Mouse (Mus musculus): ENCODE measurements around the gene Gtf2h2. TPM values are rescaled to one million over a fixed set of nuclear protein-coding genes. Genes with fewer than 3 reads are reported as not detected.
A peak's percentile ranks its signal among the peaks of the same experiment; 100 is the strongest.
"Not testable (repeated sequence)": the region's sequence is repeated elsewhere in the genome, so short reads cannot be mapped to it uniquely, and the experiment has no call there.

Gene Gtf2h2
- total RNA-seq, 2 experiments from 2014 or later = 20.7 to 22.4 TPM

DNA sequence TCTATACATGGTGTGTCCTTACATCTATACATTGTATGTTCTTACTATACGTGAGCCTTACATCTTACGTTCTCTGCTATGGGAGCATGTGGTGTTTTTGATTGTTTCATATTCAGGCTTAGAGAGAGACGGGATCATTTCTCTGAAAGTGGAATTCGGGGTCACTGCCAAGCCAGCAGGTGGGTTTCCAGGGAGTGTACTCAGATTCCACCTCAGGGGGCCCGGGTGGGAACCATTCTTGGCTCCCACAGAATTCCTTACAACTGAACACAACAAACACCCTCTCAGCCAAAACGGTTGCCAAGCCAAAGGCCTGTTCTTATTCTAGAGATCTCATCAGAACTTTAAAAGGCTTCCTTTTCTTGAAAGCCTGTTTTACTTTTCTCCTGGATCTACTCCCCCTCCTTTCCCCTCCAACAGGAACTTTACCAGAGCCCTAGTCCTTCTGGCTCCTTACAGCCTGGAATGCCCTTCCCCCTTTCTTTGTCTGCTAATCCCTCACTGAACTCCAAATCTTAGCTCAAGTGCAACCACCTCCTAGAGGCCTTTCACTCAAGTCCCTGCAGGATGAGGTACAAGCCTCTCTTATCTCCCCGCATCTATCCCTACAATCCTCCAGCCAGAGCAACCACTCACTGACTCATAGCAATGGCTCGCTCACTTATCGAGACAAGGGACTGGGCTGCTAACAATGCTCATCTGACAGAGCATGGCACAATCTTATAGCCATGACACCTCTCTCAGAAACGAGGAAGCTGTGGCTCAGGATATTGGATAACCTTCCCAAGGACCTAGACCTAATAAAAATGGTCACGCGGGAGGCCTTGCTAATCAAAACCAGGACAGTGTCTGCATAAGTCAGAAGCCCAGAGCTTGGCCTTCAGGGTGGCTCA, 24.1 kb upstream of the Gtf2h2 start:
- no peak for DNase-seq
- intact Hi-C loops (cut with DNase I) = no loop called here
- no peak overlapping the region for H3K4me3 ChIP-seq
- no peak overlapping the region for H3K27ac ChIP-seq
- TF ChIP-seq CTCF (IDR thresholded peaks at IDR 0.05) = no peak

DNA sequence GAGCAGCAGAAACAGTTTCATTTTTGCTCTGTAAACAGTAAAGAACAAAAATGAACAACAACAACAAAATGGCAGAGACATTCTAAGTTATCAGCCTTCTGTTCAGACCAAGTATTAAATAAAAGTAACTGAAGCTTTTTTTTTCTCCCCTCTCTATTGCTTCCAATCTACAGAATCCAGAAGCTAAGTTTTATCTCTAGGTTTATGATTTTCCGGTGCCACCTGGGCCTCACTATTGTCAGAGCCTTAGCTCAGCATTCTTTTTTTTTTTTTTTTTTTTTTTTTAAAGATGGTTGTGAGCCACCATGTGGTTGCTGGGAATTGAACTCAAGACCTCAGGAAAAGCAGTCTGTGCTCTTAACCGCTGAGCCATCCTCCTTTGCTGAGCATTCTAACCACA, 20.4 kb upstream of the Gtf2h2 start:
- intact Hi-C loops (cut with DNase I) = no loop called here

DNA sequence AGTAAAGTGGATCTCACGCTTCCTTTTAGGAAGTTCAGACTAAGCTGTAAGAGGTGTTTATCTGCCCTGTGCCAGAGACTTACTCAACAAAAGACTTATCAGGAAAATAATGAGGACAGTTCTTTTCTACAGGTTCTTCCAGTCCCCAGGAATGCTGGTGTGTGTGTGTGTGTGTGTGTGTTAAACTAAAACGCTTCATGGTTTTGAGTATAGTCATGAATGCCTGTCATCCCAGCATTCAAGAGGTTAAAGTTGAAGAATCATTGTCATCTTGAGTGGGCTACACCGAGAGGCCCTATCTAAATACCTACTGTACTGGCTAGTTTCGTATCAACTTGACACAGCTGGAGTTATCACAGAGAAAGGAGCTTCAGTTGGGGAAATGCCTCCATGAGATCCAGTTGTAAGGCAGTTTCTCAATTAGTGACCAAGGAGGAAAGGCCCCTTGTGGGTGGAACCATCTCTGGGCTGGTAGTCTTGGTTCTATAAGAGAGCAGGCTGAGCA, 19.5 kb upstream of the Gtf2h2 start:
- no peak for DNase-seq
- intact Hi-C loops (cut with DNase I) = no loop called here
- Histone ChIP-seq H3K4me3 (no peak overlapping the region), H3K27ac (no peak overlapping the region)
- TF ChIP-seq CTCF (IDR thresholded peaks at IDR 0.05) = no peak

More for the DNA sequence above, 20.4 kb upstream of the Gtf2h2 start:
- Histone ChIP-seq H3K27ac (no peak overlapping the region), H3K4me3 (no peak overlapping the region)
- TF ChIP-seq CTCF (IDR thresholded peaks at IDR 0.05) = no peak
- no peak for DNase-seq

DNA sequence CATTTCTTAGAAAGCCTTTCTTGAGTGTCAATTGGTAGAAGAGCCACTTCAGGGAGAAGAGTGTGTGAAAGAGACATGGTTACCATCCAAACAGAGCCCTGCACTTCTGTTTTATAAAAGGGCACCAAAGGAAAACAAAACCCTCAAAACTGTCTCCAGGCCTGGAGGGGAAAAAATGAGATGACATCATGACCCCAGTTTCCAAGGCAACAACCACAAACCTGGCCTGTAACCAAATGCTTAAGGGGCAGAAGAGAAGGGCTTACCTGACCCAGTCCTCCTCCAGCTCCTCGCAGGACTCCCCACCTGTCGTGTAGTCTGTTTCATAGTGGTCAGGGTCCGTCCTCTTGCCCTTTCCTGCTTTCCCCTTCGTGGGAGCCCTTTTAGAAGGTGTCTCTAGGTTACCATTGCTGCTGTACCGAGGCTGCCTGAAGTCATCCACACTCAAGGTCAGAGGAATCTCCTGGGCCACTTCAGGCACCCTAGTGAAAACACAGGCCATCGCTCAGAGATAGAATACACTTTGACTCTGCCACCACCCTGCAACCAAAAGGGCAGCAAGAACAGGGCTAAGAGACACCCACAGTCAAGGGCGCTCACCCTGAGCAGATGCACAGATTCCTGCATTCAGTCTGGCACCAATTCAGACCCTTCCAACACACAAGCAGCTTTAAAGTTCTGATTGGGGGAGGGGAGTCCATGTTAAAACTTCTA, 18.9 kb upstream of the Gtf2h2 start:
- no peak overlapping the region for H3K4me3 ChIP-seq
- no peak for DNase-seq
- H3K27ac ChIP-seq = no peak overlapping the region
- TF ChIP-seq CTCF (IDR thresholded peaks at IDR 0.05) = no peak
- intact Hi-C loops (cut with DNase I) = no loop called here

DNA sequence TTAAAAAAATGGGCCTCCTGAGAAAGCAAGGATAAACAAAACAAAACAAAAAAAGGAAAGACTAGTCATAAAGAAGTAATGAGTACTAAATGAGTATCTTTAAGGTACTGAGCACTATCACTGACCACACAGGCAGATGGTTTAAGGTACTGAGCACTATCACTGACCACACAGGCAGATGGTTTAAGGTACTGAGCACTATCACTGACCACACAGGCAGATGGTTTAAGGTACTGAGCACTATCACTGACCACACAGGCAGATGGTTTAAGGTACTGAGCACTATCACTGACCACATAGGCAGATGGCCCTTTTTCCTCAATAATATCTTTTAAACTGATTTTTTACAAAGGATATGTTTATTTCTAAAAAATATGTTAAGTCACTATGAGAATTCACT, 7.2 kb upstream of the Gtf2h2 start:
- H3K27ac ChIP-seq, DNase-seq, H3K4me3 ChIP-seq: not testable (repeated sequence)
- intact Hi-C loops (cut with DNase I) = loop anchor here (10.0 kb wide), 2 partner anchors 115 to 145 kb away; partner anchors contain the start of gene Marveld2

DNA sequence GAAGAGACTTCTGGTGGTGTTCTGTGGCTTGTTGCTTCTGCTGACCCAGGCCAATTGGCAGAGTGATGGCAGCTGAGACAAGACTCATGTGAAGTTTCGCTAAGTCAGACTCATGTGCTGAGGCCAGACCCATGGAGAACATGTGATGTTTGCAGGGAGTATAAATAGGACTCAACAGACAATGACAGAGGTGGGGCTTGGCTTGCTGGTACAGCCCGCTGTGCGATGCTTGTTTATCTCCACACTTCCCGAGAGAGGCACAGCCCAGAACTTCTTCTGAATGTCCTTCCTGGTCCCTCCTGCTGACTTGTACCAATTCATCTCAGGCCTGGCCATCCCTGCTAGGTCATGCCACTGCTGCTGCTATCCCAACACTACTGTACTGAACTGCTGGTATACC, 3.0 kb upstream of the Gtf2h2 start:
- Histone ChIP-seq H3K4me3 (no peak overlapping the region), H3K27ac (no peak overlapping the region)
- intact Hi-C loops (cut with DNase I) = loop anchor here (10.0 kb wide), 2 partner anchors 119 to 149 kb away; partner anchors contain the start of gene Marveld2
- no peak for TF ChIP-seq CTCF (IDR thresholded peaks at IDR 0.05)
- DNase-seq = no peak

DNA sequence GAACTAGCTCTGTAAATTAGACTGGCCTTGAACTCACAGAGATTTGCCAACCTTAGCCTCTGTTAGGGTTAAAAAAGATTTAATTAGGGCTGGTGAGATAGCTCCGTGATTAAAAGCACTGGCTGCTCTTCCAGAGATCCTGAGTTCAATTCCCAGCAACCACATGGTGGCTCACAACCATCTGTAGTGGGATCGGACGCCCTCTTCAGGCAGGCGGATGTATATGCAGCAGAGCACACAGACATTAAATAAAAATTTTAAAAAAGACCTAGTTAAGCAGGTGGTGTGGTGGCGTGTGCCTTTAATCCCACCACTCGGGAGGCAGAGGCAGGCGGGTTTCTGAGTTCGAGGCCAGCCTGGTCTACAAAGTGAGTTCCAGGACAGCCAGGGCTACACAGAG, 2.0 kb upstream of the Gtf2h2 start:
- intact Hi-C loops (cut with DNase I) = loop anchor here (5.0 to 10.0 kb wide), 3 partner anchors 120 to 338 kb away; partner anchors contain the start of genes Marveld2 and Slc30a5
- TF ChIP-seq CTCF (IDR thresholded peaks at IDR 0.05) = peak; percentile 4; the same call in 1 of the 2 replicates
- not testable (repeated sequence) for H3K27ac ChIP-seq, DNase-seq, H3K4me3 ChIP-seq

DNA sequence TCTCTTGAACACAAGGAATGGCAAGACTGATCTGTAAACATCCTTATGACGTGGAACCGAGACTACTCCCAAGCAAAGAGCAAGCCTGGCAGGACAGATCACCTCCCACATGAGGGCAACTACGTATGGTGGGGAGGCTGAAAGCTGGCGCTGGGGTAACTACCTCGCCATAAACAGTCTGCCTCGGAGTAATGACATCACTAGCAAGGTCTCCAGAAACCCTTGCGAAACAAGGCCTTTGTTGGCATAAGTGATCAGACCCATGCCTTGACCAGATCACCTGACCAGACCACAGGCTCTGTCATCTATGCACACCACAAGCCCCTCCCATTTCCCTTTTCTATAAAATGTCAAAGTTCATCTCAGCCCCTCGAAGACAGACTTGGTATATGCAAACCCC, 934 bp upstream of the Gtf2h2 start:
- TF ChIP-seq CTCF (IDR thresholded peaks at IDR 0.05) = no peak
- no peak overlapping the region for H3K27ac ChIP-seq
- no peak for DNase-seq
- intact Hi-C loops (cut with DNase I) = loop anchor here (5.0 to 10.0 kb wide), 3 partner anchors 121 to 339 kb away; partner anchors contain the start of genes Marveld2 and Slc30a5
- no peak overlapping the region for H3K4me3 ChIP-seq

DNA sequence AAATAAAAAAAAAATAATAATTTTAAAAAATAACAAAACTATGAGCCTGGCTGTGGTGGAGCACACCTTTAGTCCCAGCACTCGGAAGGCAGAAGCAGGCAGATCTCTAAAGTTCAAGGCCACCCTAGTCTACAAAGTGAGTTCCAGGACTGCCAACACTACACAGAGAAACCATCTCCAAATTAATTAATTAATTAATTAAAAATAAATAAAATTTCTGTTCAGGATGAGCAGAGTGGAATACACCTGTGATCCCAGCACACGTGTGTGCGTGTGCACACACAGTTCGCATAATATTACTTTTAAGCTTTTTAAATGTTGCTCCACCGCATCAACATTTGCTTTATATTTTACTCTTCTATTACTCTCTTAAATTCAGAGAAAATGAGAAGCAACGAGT, 756 bp downstream of the Gtf2h2 start:
- H3K27ac ChIP-seq = peak overlapping the region; percentile 92
- intact Hi-C loops (cut with DNase I) = loop anchor here (5.0 to 10.0 kb wide), 3 partner anchors 123 to 341 kb away; partner anchors contain the start of genes Marveld2 and Slc30a5
- H3K4me3 ChIP-seq = peak overlapping the region; percentile 93
- DNase-seq = no peak
- TF ChIP-seq CTCF (IDR thresholded peaks at IDR 0.05) = no peak

DNA sequence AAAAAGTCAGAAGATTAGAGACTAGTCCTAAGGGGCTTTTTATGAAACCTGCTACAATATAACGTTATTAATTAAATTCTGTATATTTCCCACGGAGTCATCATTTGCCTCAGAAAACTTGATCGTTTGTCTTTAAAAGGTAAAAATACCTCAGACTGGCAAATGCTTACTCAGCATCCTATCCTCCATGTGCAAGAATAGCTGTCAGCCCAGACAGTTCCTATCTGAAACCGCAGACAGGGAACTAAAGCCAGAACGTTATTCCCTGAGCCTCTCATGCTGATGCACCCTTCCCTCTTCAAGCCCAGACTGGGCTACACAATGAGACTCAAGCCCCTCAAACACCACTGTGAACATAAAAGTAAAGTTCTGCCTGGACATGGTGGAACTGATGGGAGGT, 2.0 kb downstream of the Gtf2h2 start:
- intact Hi-C loops (cut with DNase I) = loop anchor here (5.0 to 10.0 kb wide), 3 partner anchors 124 to 342 kb away; partner anchors contain the start of genes Marveld2 and Slc30a5
- Histone ChIP-seq H3K27ac (no peak overlapping the region), H3K4me3 (no peak overlapping the region)
- no peak for DNase-seq
- TF ChIP-seq CTCF (IDR thresholded peaks at IDR 0.05) = no peak

DNA sequence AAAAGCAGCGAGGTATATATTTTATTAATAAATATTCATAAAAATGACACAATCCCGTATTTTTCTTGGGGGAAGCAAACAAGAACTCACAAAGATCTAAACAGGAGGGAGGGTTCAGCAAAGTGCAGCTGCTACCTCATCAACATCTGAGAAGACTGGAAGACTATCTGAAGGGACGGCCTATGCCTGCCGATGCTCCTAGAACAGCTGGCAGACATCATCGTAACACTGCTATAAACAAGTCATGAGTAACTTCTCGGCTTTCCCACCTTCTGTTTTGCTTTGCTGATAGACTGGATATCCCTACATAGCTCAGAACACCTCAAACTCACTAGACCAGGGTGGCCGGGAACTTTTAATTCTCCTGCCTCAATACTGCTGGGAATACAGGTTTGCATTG, 8.8 kb downstream of the Gtf2h2 start:
- H3K27ac ChIP-seq = no peak overlapping the region
- no peak for TF ChIP-seq CTCF (IDR thresholded peaks at IDR 0.05)
- H3K4me3 ChIP-seq = no peak overlapping the region
- no peak for DNase-seq
- intact Hi-C loops (cut with DNase I) = no loop called here

DNA sequence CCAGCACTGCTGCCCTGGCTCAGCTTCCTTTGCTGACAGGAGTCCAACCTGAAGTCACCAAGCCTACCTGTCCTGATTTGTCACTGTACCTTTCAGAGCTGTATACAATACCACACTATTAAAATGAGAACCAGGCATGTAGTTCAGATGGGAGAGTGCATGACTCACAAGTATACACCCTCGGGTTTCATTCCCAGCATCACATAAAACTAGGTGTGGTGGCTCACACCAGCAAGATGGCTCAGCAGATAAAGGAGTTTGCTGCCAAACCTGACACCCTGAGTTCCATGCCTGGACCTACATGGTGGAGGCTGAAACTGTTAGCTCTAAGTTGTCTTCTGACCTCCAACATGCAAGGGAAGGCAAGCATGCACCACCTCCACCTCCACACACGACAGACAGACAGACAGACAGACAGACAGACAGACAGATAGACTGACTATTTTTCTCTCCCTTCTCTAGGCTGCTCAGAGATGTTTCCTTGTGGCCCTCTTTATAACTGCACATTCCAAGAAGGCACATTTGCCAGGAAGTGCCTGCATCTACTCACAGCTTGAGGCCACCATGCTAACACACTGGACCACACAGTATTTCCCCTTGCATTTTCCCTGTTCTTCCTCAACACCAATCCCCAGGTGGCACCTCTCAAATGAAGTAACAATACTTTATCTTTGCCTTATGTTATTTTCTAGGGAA, 28.7 kb downstream of the Gtf2h2 start:
- H3K4me3 ChIP-seq = no peak overlapping the region
- intact Hi-C loops (cut with DNase I) = no loop called here
- no peak for DNase-seq
- H3K27ac ChIP-seq = no peak overlapping the region
- no peak for TF ChIP-seq CTCF (IDR thresholded peaks at IDR 0.05)
